In the genomic region with DNA sequence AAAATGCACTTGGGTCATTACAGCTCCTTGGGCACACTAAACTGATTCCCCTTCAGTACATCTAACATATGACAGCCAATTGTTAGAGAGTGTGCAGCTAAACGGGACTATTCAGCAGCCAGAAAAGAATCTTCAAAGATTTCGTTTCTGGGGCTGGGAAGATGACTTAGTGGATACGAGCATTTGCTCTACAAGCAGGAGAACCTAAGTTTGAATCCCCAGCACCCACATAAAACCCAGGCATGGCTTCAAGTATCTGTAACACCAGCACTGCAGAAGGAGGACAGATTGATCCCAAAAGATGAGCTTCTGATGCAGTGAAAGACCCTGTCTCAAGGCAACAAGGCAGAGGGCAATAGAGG, we compare ENCODE assay signal across 9 mouse cellular contexts. TPM values are rescaled to one million over a fixed set of nuclear protein-coding genes. Genes with fewer than 3 reads are reported as not detected.
DNase-seq lines count a peak whose midpoint lies in the region; ATAC-seq and TF ChIP-seq lines count a peak whose summit lies in the region.
"Had no signal": no experiment of that assay in that cellular context is flagged by ENCODE, and none has a peak within 500 bp of the region (broad histone marks: within the 10 kb centered on the region; RNA-seq: fewer than 3 reads in every experiment).

No protein-coding gene starts in this region.

- TF ChIP-seq EP300 in lung, postnatal 0 days (IDR thresholded peaks at IDR 0.05), result no peak

- H3K27me3 ChIP-seq in lung, postnatal 0 days (replicated peaks; ENCODE audit: insufficient read depth, low read length), result no peaks in the 10 kb centered on the region
- no peaks in the 10 kb centered on the region for H3K27me3 ChIP-seq in limb, embryonic 12.5 days
- no peaks in the 10 kb centered on the region for H3K27me3 ChIP-seq in neural tube, embryonic 13.5 days

- DNase-seq in gastrocnemius, adult 2 months, result no peak
- no peak for DNase-seq in gastrocnemius, postnatal 36 days
- DNase-seq in lung, postnatal 0 days (ENCODE audit: low spot score), result no peak
- DNase-seq in lung, postnatal 4 days, result no peak
- no peak for DNase-seq in layer of hippocampus, postnatal 25 days (ENCODE audit: extremely low spot score in 1 of 2, low spot score in 1 of 2)
- DNase-seq in thymus, postnatal 14 days, result no peak
- DNase-seq: layer of hippocampus, adult 9-11 months had no signal

- 74% methylated on average over 3 of the region's 3 CpGs for WGBS in lung, postnatal 0 days
- WGBS in limb, embryonic 12.5 days, result 80% methylated on average over 3 of the region's 3 CpGs
- WGBS in neural tube, embryonic 13.5 days, result 58% methylated on average over 3 of the region's 3 CpGs

- no peaks in the 10 kb centered on the region; the same call in 1 of the 2 replicates for H3K4me1 ChIP-seq in lung, postnatal 0 days (ENCODE audit: insufficient read depth, low read depth, low read length)
- peaks cover 18% of the 10 kb centered on the region for H3K4me1 ChIP-seq in limb, embryonic 12.5 days (replicated peaks)
- peaks cover 27% of the 10 kb centered on the region for H3K4me1 ChIP-seq in neural tube, embryonic 13.5 days (replicated peaks)

- intact Hi-C loops in gastrocnemius, adult 2 months (cut with DNase I), result no loop called here
- intact Hi-C loops in gastrocnemius, postnatal 36 days (cut with DNase I), result loop anchor here (2.0 kb wide), 1 partner anchor 53 kb away; the partner anchor contains the start of gene Rad52

- peak overlapping the region; percentile 98 for H3K27ac ChIP-seq in gastrocnemius, adult 2 months
- H3K27ac ChIP-seq in lung, postnatal 0 days (ENCODE audit: low read length), result no peak overlapping the region
- no peak overlapping the region for H3K27ac ChIP-seq in limb, embryonic 12.5 days
- H3K27ac ChIP-seq in neural tube, embryonic 13.5 days (replicated peaks), result peak overlapping the region; percentile 98

- no peaks in the 10 kb centered on the region for H3K36me3 ChIP-seq in lung, postnatal 0 days (ENCODE audit: insufficient read depth, low read length)
- no peaks in the 10 kb centered on the region for H3K36me3 ChIP-seq in limb, embryonic 12.5 days
- no peaks in the 10 kb centered on the region for H3K36me3 ChIP-seq in neural tube, embryonic 13.5 days

- no peak overlapping the region for H3K9ac ChIP-seq in lung, postnatal 0 days (replicated peaks; ENCODE audit: low read depth)
- no peak overlapping the region for H3K9ac ChIP-seq in limb, embryonic 12.5 days (replicated peaks)
- H3K9ac ChIP-seq in neural tube, embryonic 13.5 days, result peak overlapping the region; percentile 94

- no peak for ATAC-seq in lung, postnatal 0 days
- ATAC-seq in limb, embryonic 12.5 days (ENCODE audit: insufficient number of reproducible peaks, insufficient read depth, low FRiP score, low TSS enrichment, low read depth), result no peak
- no peak for ATAC-seq in neural tube, embryonic 13.5 days (ENCODE audit: low read depth)

- no peak for TF ChIP-seq CTCF in gastrocnemius, adult 2 months (IDR thresholded peaks at IDR 0.05)
- no peak for TF ChIP-seq CTCF in lung, postnatal 0 days (IDR thresholded peaks at IDR 0.05)

- H3K4me3 ChIP-seq in gastrocnemius, adult 2 months, result peak overlapping the region; percentile 80
- H3K4me3 ChIP-seq in lung, postnatal 0 days (ENCODE audit: low read depth, low read length), result no peak overlapping the region
- 0 out of 2 replicates have a peak overlapping the region, but pooled peaks have one; percentile 88 for H3K4me3 ChIP-seq in limb, embryonic 12.5 days (replicated peaks)
- H3K4me3 ChIP-seq in neural tube, embryonic 13.5 days, result peak overlapping the region; percentile 80

- H3K4me2 ChIP-seq in lung, postnatal 0 days (replicated peaks; ENCODE audit: low read depth, low read length), result peak overlapping the region; percentile 86; the same call in 1 of the 2 replicates
- H3K4me2 ChIP-seq in limb, embryonic 12.5 days, result peak overlapping the region; percentile 64
- peak overlapping the region; percentile 69 for H3K4me2 ChIP-seq in neural tube, embryonic 13.5 days

- no peaks in the 10 kb centered on the region for H3K9me3 ChIP-seq in lung, postnatal 0 days (ENCODE audit: low read length)
- no peaks in the 10 kb centered on the region for H3K9me3 ChIP-seq in limb, embryonic 12.5 days
- no peaks in the 10 kb centered on the region for H3K9me3 ChIP-seq in neural tube, embryonic 13.5 days

RNA-seq across cellular contexts. Expression of gene Erc1, which starts 1.4 kb away (rescaled TPM):
- 10 to 100 TPM; 29.5 to 33.5 TPM for total RNA-seq in gastrocnemius, adult 2 months (2021)
- 10 to 100 TPM; 24.6 TPM for total RNA-seq in gastrocnemius, postnatal 36 days (2021)
- 9.9 and 12.8 TPM in 2 replicates for polyA plus RNA-seq in lung, postnatal 0 days (2015; fragmentation: Nextera tagmentation; extraction: Ambion mirVana)
- 31.2 and 34.6 TPM in 2 replicates for polyA plus RNA-seq in limb, embryonic 12.5 days (2016; fragmentation: Nextera tagmentation; extraction: Ambion mirVana)
- polyA plus RNA-seq in neural tube, embryonic 13.5 days (2015; fragmentation: Nextera tagmentation; extraction: Ambion mirVana), result 38.1 and 42.0 TPM in 2 replicates
- total RNA-seq in layer of hippocampus, postnatal 25 days (2021), result 10 to 100 TPM; 56.8 to 64.6 TPM

RNA-seq across cellular contexts. Expression of gene Rad52, which starts 53.2 kb away (rescaled TPM):
- total RNA-seq in gastrocnemius, adult 2 months (2021), result 10 to 100 TPM; 15.1 to 18.2 TPM
- total RNA-seq in gastrocnemius, postnatal 36 days (2021), result 10 to 100 TPM; 12.9 to 13.3 TPM
- 11.9 and 13.7 TPM in 2 replicates for polyA plus RNA-seq in lung, postnatal 0 days (2015; fragmentation: Nextera tagmentation; extraction: Ambion mirVana)
- polyA plus RNA-seq in limb, embryonic 12.5 days (2016; fragmentation: Nextera tagmentation; extraction: Ambion mirVana), result 25.7 and 27.9 TPM in 2 replicates
- 26.1 and 28.5 TPM in 2 replicates for polyA plus RNA-seq in neural tube, embryonic 13.5 days (2015; fragmentation: Nextera tagmentation; extraction: Ambion mirVana)
- 10 to 100 TPM; 31.4 to 40.8 TPM for total RNA-seq in layer of hippocampus, postnatal 25 days (2021)

Comparison
In these comparisons a context has a peak if more than half of its experiments do, and no peak if none do; other contexts are left out.
1. H3K27ac ChIP-seq: peak in gastrocnemius, adult 2 months (single experiment) and neural tube, embryonic 13.5 days (single experiment); none in lung, postnatal 0 days (single experiment) and limb, embryonic 12.5 days (single experiment).
2. Peak in every context shown above with its lines, with median percentiles within 50 percentile points of each other: H3K4me2 ChIP-seq.